ENCODE assay signal across 15 mouse cellular contexts in genomic region chr14:121938256-121939191, GRCm38 (mm10). TPM values are rescaled to one million over a fixed set of nuclear protein-coding genes. Genes with fewer than 3 reads are reported as not detected.
DNase-seq lines count a peak whose midpoint lies in the region; ATAC-seq and TF ChIP-seq lines count a peak whose summit lies in the region.
"Had no signal": no experiment of that assay in that cellular context is flagged by ENCODE, and none has a peak within 500 bp of the region (broad histone marks: within the 10 kb centered on the region; RNA-seq: fewer than 3 reads in every experiment).

No protein-coding gene starts in this region.

- no peak overlapping the region for H3K4me3 ChIP-seq in layer of hippocampus, adult 2 months
- no peak overlapping the region for H3K4me3 ChIP-seq in embryonic facial prominence, embryonic 15.5 days (replicated peaks)
- H3K4me3 ChIP-seq: erythroblast, embryonic 14.5 days; limb, embryonic 12.5 days had no signal

- H3K27ac ChIP-seq in layer of hippocampus, adult 2 months: peak overlapping the region; percentile 57; the same call in 1 of the 2 replicates
- H3K27ac ChIP-seq in embryonic facial prominence, embryonic 15.5 days (replicated peaks): peak overlapping the region; percentile 41; the same call in 1 of the 2 replicates
- H3K27ac ChIP-seq: limb, embryonic 12.5 days had no signal

- peaks cover 5% of the 10 kb centered on the region for H3K36me3 ChIP-seq in embryonic facial prominence, embryonic 15.5 days

- 0 out of 2 replicates have a peak, but pooled peaks cover 3% of the 10 kb centered on the region for H3K4me1 ChIP-seq in embryonic facial prominence, embryonic 15.5 days
- H3K4me1 ChIP-seq: limb, embryonic 12.5 days had no signal

- H3K4me2 ChIP-seq in embryonic facial prominence, embryonic 15.5 days (replicated peaks): no peak overlapping the region
- H3K4me2 ChIP-seq: limb, embryonic 12.5 days had no signal

- WGBS in embryonic facial prominence, embryonic 15.5 days: 71% methylated on average over 11 of the region's 11 CpGs

- ATAC-seq in CD4-positive, CD25-positive, alpha-beta regulatory T cell, adult 4 months: peak; percentile 83
- no peak for ATAC-seq in embryonic facial prominence, embryonic 15.5 days (ENCODE audit: insufficient number of reproducible peaks, low FRiP score, low TSS enrichment, low read depth)
- peak; percentile 74 for ATAC-seq in monocyte, adult 5-6 weeks (replicated peaks; ENCODE audit: insufficient number of reproducible peaks, low FRiP score, low TSS enrichment, poor library complexity, severe bottlenecking)
- ATAC-seq: midbrain, embryonic 16.5 days had no signal

- peaks cover 7% of the 10 kb centered on the region; the same call in 1 of the 2 replicates for H3K9me3 ChIP-seq in embryonic facial prominence, embryonic 15.5 days (replicated peaks)

- DNase-seq in layer of hippocampus, adult 2 months (ENCODE audit: low spot score in 2 of 2): no peak
- no peak for DNase-seq in layer of hippocampus, adult 8-10 months (ENCODE audit: low spot score in 2 of 2)
- no peak for DNase-seq in embryo, embryonic 11 days
- DNase-seq in cerebellum, adult 11-12 months: no peak
- no peak for DNase-seq in layer of hippocampus, postnatal 10 days (ENCODE audit: low spot score in 2 of 2)
- DNase-seq: adrenal gland, adult 8-10 months; cerebellum, adult 2 months; gastrocnemius, postnatal 14 days; kidney, adult 8-10 months had no signal

- H3K27me3 ChIP-seq in embryonic facial prominence, embryonic 15.5 days: no peaks in the 10 kb centered on the region
- H3K27me3 ChIP-seq: limb, embryonic 12.5 days had no signal

- no peak for TF ChIP-seq CTCF in layer of hippocampus, adult 2 months (conservative IDR thresholded peaks at IDR 0.05)

- H3K9ac ChIP-seq in embryonic facial prominence, embryonic 15.5 days: no peak overlapping the region
- H3K9ac ChIP-seq: limb, embryonic 12.5 days had no signal

RNA-seq across cellular contexts. Expression of gene Gpr18, which starts 22.9 kb away (rescaled TPM):
- not detected for total RNA-seq in layer of hippocampus, adult 2 months (2021)
- not detected for total RNA-seq in layer of hippocampus, adult 8-10 months (2022)
- polyA plus RNA-seq in CD4-positive, CD25-positive, alpha-beta regulatory T cell, adult 4 months (2017; shearing (Covaris generic)): 10 to 100 TPM; 92.7 to 95.9 TPM
- polyA plus RNA-seq in embryonic facial prominence, embryonic 15.5 days (2015; fragmentation: Nextera tagmentation; extraction: Ambion mirVana): 0.21 and 0.43 TPM in 2 replicates
- total RNA-seq in monocyte, adult 5-6 weeks (2017): 31.4 to 45.9 TPM (median 34.6 TPM) in 3 replicates
- total RNA-seq in layer of hippocampus, postnatal 10 days (2021): not detected
- total RNA-seq: gastrocnemius, postnatal 14 days had no signal
- polyA plus RNA-seq: cerebellum, adult 2 months; erythroblast, embryonic 14.5 days had no signal

RNA-seq across cellular contexts. Expression of gene Gpr183, which starts 26.5 kb away (rescaled TPM):
- 1 to 10 TPM in 1 of 2 experiments, under 1 TPM in 1; 0.56 to 1.0 TPM for total RNA-seq in layer of hippocampus, adult 2 months (2021)
- 1 to 10 TPM in 2 of 4 experiments, under 1 TPM in 2; 0.50 to 7.3 (median 2.6) TPM for total RNA-seq in layer of hippocampus, adult 8-10 months (2022)
- 100 to 1,000 TPM; 102 to 104 TPM for polyA plus RNA-seq in CD4-positive, CD25-positive, alpha-beta regulatory T cell, adult 4 months (2017; shearing (Covaris generic))
- polyA plus RNA-seq in embryonic facial prominence, embryonic 15.5 days (2015; fragmentation: Nextera tagmentation; extraction: Ambion mirVana): 4.9 and 5.0 TPM in 2 replicates
- total RNA-seq in monocyte, adult 5-6 weeks (2017): 14.6 to 34.3 TPM (median 25.6 TPM) in 3 replicates
- total RNA-seq in layer of hippocampus, postnatal 10 days (2021): under 1 TPM; 0.71 to 0.83 TPM

Comparison
In these comparisons a context has a peak if more than half of its experiments do, and no peak if none do; other contexts are left out.
1. RNA of gene Gpr18, which starts 22.9 kb away (total RNA-seq): 31.4 to 45.9 TPM in monocyte, adult 5-6 weeks; not detected in layer of hippocampus, adult 2 months, not detected in layer of hippocampus, adult 8-10 months and not detected in layer of hippocampus, postnatal 10 days; every median in the first group is over 10 times any median in the second.